Mouse (Mus musculus): ENCODE data around the gene Ccdc85c. TPM values are rescaled to one million over a fixed set of nuclear protein-coding genes. Genes with fewer than 3 reads are reported as not detected.

Ccdc85c gene
- polyA plus RNA-seq, 1 experiment: 7.0 TPM

DNA sequence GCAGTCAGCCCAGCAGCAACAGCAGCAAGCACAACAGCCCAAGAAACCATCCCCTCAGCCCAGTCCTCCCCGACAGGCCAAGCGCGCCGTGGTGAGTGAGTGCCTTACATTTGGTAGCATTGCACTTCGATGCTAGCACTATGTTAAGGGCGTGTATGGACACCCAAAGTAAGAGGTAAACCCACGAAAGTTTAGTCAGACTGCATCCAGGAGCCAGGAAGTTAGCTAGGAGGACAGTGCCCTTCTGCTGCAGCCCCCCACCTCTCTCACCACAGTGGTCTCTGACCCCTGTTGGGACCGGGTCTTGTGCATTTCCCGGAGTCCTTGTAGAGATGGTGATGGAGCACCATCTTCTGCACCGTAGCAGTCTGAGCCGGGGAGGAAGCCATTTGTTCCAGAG, 79.5 kb downstream of the Ccdc85c start:
- Histone ChIP-seq H3K4me3 (ENCODE audit: insufficient read depth, poor library complexity, severe bottlenecking) (no peak overlapping the region), H3K79me3 (ENCODE audit: low read depth) (no peaks in the 10 kb centered on the region), H3K27me3 (ENCODE audit: control insufficient read depth, insufficient read depth, insufficient read length) (no peaks in the 10 kb centered on the region), H3K79me2 (ENCODE audit: control insufficient read depth, insufficient read depth) (no peaks in the 10 kb centered on the region), H3K36me3 (ENCODE audit: control insufficient read depth, insufficient read depth) (peaks cover 79% of the 10 kb centered on the region), H3ac (ENCODE audit: control insufficient read depth, insufficient read length, low read depth) (no peak overlapping the region)
- TF ChIP-seq USF1 (IDR thresholded peaks at IDR 0.05; ENCODE audit: low read depth) (no peak), CEBPB (IDR thresholded peaks at IDR 0.05; ENCODE audit: low read depth) (no peak), MYOG (IDR thresholded peaks at IDR 0.05; ENCODE audit: control insufficient read depth, extremely low read depth, insufficient read length) (no peak), MAX (IDR thresholded peaks at IDR 0.05) (no peak), MYOD1 (IDR thresholded peaks at IDR 0.05; ENCODE audit: control insufficient read depth, insufficient read length, low read depth) (no peak), CTCF (IDR thresholded peaks at IDR 0.05; ENCODE audit: control insufficient read depth, insufficient read depth, insufficient read length) (no peak), FOSL1 (IDR thresholded peaks at IDR 0.05; ENCODE audit: insufficient read depth, low read length, poor library complexity, severe bottlenecking) (no peak)

DNA sequence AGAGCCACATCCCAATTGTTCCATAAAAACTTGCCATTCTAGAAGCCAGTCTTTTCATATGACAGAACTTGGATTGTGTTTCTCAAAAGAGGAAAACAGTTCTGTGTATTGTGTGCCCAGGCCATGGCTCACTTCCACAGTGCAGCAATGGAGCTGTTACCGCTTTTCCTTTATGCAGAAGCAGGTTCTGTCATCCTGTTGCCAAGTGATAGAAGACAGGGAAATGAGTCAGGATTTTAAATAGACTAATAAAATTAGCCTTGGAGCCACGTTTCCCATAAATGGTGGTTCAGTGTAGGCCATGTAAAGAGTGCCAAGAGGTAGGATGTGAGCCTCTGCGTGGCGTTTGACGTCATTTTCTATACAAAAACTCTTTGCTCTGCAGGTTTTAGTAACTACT, 81.3 kb downstream of the Ccdc85c start:
- Histone ChIP-seq H3K27me3 (ENCODE audit: control insufficient read depth, insufficient read depth, insufficient read length) (no peaks in the 10 kb centered on the region), H3K79me3 (ENCODE audit: low read depth) (no peaks in the 10 kb centered on the region), H3K4me3 (ENCODE audit: insufficient read depth, poor library complexity, severe bottlenecking) (no peak overlapping the region), H3K79me2 (ENCODE audit: control insufficient read depth, insufficient read depth) (no peaks in the 10 kb centered on the region), H3K36me3 (ENCODE audit: control insufficient read depth, insufficient read depth) (peaks cover 76% of the 10 kb centered on the region), H3ac (ENCODE audit: control insufficient read depth, insufficient read length, low read depth) (no peak overlapping the region)
- TF ChIP-seq USF1 (IDR thresholded peaks at IDR 0.05; ENCODE audit: low read depth): no peak
- TF ChIP-seq MYOG (IDR thresholded peaks at IDR 0.05; ENCODE audit: control insufficient read depth, extremely low read depth, insufficient read length): no peak
- no peak for TF ChIP-seq CEBPB (IDR thresholded peaks at IDR 0.05; ENCODE audit: low read depth)
- no peak for TF ChIP-seq MAX (IDR thresholded peaks at IDR 0.05)
- TF ChIP-seq CTCF (IDR thresholded peaks at IDR 0.05; ENCODE audit: control insufficient read depth, insufficient read depth, insufficient read length): no peak
- no peak for TF ChIP-seq MYOD1 (IDR thresholded peaks at IDR 0.05; ENCODE audit: control insufficient read depth, insufficient read length, low read depth)
- TF ChIP-seq FOSL1 (IDR thresholded peaks at IDR 0.05; ENCODE audit: insufficient read depth, low read length, poor library complexity, severe bottlenecking): no peak

DNA sequence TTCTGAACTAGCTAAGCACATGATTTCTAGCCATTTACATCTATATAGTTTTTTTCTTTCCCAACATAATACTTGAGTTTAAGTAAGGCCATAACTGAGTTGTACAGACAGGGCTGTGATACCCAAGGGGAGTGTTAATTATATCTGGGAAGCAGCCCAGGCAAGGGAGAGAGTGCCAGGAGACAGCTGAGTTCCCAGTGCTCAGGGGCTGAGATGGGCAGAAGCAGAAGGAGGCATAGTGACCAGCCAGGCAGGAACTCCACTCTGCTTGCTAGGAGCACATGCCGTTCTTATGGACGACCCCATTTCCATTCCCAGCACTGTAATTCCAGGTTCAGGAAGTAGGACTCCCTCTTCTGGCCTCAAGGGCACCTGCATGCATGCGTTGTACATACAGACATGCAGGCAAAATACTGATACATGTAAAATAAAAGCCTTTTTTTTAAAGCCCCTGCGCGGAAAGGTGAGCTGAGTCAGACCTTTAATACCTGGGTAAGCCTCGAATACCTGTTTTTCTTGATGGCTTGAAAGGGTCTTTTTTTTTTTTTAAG, 87.6 kb downstream of the Ccdc85c start:
- H3ac ChIP-seq (ENCODE audit: control insufficient read depth, insufficient read length, low read depth): no peak overlapping the region
- TF ChIP-seq MYOG (IDR thresholded peaks at IDR 0.05; ENCODE audit: control insufficient read depth, extremely low read depth, insufficient read length): no peak
- no peak for TF ChIP-seq USF1 (IDR thresholded peaks at IDR 0.05; ENCODE audit: low read depth)
- no peak for TF ChIP-seq MYOD1 (IDR thresholded peaks at IDR 0.05; ENCODE audit: control insufficient read depth, insufficient read length, low read depth)
- no peak for TF ChIP-seq MAX (IDR thresholded peaks at IDR 0.05)
- TF ChIP-seq FOSL1 (IDR thresholded peaks at IDR 0.05; ENCODE audit: insufficient read depth, low read length, poor library complexity, severe bottlenecking): no peak
- TF ChIP-seq CTCF (IDR thresholded peaks at IDR 0.05; ENCODE audit: control insufficient read depth, insufficient read depth, insufficient read length): no peak
- no peak for TF ChIP-seq CEBPB (IDR thresholded peaks at IDR 0.05; ENCODE audit: low read depth)
- H3K27me3 ChIP-seq (ENCODE audit: control insufficient read depth, insufficient read depth, insufficient read length): no peaks in the 10 kb centered on the region
- H3K79me2 ChIP-seq (ENCODE audit: control insufficient read depth, insufficient read depth): peaks cover 27% of the 10 kb centered on the region
- no peak overlapping the region for H3K4me3 ChIP-seq (ENCODE audit: insufficient read depth, poor library complexity, severe bottlenecking)
- H3K79me3 ChIP-seq (ENCODE audit: low read depth): peaks cover 4% of the 10 kb centered on the region
- peaks cover 68% of the 10 kb centered on the region for H3K36me3 ChIP-seq (ENCODE audit: control insufficient read depth, insufficient read depth)

DNA sequence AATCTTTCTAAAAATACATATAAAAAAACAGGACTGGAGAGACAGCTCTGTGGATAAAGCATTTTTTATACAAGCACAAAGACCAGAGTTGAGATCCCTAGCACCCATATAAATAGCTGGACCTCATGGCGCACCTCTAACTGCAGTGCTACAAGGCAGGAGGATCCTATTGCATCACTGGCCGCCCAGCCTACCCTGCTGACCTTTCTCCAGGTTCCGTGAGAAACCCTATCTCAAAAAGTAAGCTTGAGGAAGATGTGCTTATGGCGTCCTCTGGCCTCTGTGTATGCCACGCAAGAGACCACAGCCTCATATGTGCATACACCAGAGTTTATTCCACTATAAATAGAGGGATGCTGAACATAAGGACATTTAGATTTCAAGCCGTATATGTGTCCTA, 93.5 kb downstream of the Ccdc85c start:
- Histone ChIP-seq H3K4me3 (ENCODE audit: insufficient read depth, poor library complexity, severe bottlenecking) (no peak overlapping the region), H3ac (ENCODE audit: control insufficient read depth, insufficient read length, low read depth) (no peak overlapping the region), H3K27me3 (ENCODE audit: control insufficient read depth, insufficient read depth, insufficient read length) (no peaks in the 10 kb centered on the region), H3K36me3 (ENCODE audit: control insufficient read depth, insufficient read depth) (peaks cover 29% of the 10 kb centered on the region), H3K79me2 (ENCODE audit: control insufficient read depth, insufficient read depth) (peaks cover 79% of the 10 kb centered on the region), H3K79me3 (ENCODE audit: low read depth) (peaks cover 45% of the 10 kb centered on the region)
- TF ChIP-seq MYOG (IDR thresholded peaks at IDR 0.05; ENCODE audit: control insufficient read depth, extremely low read depth, insufficient read length) (no peak), CTCF (IDR thresholded peaks at IDR 0.05; ENCODE audit: control insufficient read depth, insufficient read depth, insufficient read length) (no peak)

DNA sequence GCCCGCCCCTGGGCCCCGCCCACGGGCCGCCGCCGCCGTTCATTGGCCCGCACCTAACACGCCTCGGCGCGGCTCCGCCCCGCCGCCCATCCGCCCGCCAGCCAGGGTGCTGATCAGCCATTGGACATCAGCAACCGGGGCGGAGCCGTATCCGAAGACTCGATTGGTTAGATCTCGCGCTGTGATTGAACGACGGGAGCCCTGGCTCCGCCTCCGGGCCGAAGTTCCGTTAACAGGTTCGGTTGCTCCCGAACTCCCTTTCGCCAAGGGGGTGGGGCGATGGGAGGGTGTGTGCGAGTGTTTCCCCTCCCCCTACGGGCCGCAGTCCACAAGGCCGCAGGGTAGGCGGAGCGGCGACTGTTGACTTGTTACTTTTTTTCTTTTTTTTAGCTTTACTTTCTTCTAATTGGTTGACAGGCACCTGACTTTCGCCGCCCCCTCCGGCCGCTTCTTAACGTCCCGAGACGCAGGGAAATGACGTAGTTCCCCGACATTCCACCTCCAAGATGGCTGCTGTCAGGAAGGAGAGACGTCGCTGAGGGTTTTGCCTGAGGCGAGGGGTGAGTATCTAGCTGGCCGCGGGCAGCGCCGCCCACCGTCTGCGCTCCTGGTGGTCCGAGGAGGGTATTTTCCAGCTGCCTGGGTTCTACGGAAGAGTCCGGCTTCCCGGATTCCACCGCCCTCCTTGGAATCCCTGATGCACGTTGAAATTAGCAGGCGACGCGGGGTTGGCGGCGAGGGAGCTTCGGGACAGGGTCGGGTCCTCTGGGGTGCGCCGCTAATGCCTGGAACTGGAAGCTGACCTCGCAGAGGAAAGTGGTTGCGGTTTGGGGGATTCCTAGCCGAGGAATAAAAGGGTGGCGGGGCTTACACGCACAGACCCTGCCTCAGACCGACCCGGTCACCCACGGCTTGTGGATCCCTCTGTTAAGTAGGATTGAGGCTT, 95.6 kb downstream of the Ccdc85c start, which contains the start of gene Ccnk:
Gene Ccnk (plus strand): TSS at position 259 of the 946 bp plus-strand sequence.
- H3K79me2 ChIP-seq (ENCODE audit: control insufficient read depth, insufficient read depth): peaks cover 85% of the 10 kb centered on the region
- peak within 1 kb of the TSS; percentile 89 for H3ac ChIP-seq (ENCODE audit: control insufficient read depth, insufficient read length, low read depth)
- H3K79me3 ChIP-seq (ENCODE audit: low read depth): peaks cover 65% of the 10 kb centered on the region
- H3K27me3 ChIP-seq (ENCODE audit: control insufficient read depth, insufficient read depth, insufficient read length): no peaks in the 10 kb centered on the region
- peaks cover 24% of the 10 kb centered on the region for H3K36me3 ChIP-seq (ENCODE audit: control insufficient read depth, insufficient read depth)
- no peak for TF ChIP-seq MYOG (IDR thresholded peaks at IDR 0.05; ENCODE audit: control insufficient read depth, extremely low read depth, insufficient read length)
- peak; percentile 53 for TF ChIP-seq USF1 (IDR thresholded peaks at IDR 0.05; ENCODE audit: low read depth)
- TF ChIP-seq MAX (IDR thresholded peaks at IDR 0.05): no peak
- TF ChIP-seq CTCF (IDR thresholded peaks at IDR 0.05; ENCODE audit: control insufficient read depth, insufficient read depth, insufficient read length): no peak
- H3K4me3 ChIP-seq (ENCODE audit: insufficient read depth, poor library complexity, severe bottlenecking): peak within 1 kb of the TSS; percentile 100

DNA sequence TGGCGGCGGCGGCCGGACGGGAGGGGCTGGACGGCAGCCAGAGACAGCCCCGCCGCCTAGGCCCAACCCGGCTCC, 96.1 kb downstream of the Ccdc85c start, which contains the start of gene Setd3:
Gene Setd3 (minus strand): TSS at position 69 of the 75 bp plus-strand sequence.
- H3K27me3 ChIP-seq (ENCODE audit: control insufficient read depth, insufficient read depth, insufficient read length): no peaks in the 10 kb centered on the region
- H3K79me3 ChIP-seq (ENCODE audit: low read depth): peaks cover 68% of the 10 kb centered on the region
- H3K4me3 ChIP-seq (ENCODE audit: insufficient read depth, poor library complexity, severe bottlenecking): peak within 1 kb of the TSS; percentile 100
- peaks cover 22% of the 10 kb centered on the region for H3K36me3 ChIP-seq (ENCODE audit: control insufficient read depth, insufficient read depth)
- peaks cover 85% of the 10 kb centered on the region for H3K79me2 ChIP-seq (ENCODE audit: control insufficient read depth, insufficient read depth)
- H3ac ChIP-seq (ENCODE audit: control insufficient read depth, insufficient read length, low read depth): peak within 1 kb of the TSS; percentile 89
- TF ChIP-seq FOSL1 (IDR thresholded peaks at IDR 0.05; ENCODE audit: insufficient read depth, low read length, poor library complexity, severe bottlenecking): no peak
- TF ChIP-seq MYOD1 (IDR thresholded peaks at IDR 0.05; ENCODE audit: control insufficient read depth, insufficient read length, low read depth): no peak
